Mouse (Mus musculus) left cerebral cortex, adult 2 months (tissue): ENCODE data around the gene Lias. TPM values are rescaled to one million over a fixed set of nuclear protein-coding genes. Genes with fewer than 3 reads are reported as not detected.

ENCODE experiments used
- DNase-seq, 2 experiments: peaks; one replicate each; pipeline ENCODE4 v3.0.0; 2021 to 2022; ENCODE audit warnings: low spot score in 2 of 2, mixed read lengths in 1 of 2; ENCODE audit errors: extremely low spot score in 1 of 2
- H3K27ac ChIP-seq: fragments of 200-600 bp; 2 replicates; pipeline ENCODE4 v1.8.1; 2022
- H3K4me3 ChIP-seq: fragments of 200-600 bp; 2 replicates; pipeline ENCODE4 v1.8.1; 2022
- CTCF ChIP-seq: fragments of 200-600 bp; IDR thresholded peaks from 2 replicates; pipeline ENCODE4 v1.8.1; 2022; ENCODE audit warnings: antibody characterized with exemption, mild to moderate bottlenecking, moderate library complexity
- intact Hi-C: fragments of 180-260 bp; cut with DNase I; formaldehyde crosslinking; loops from one replicate; pipeline ENCODE4 v1.15.1; 2025
- total RNA-seq, 2 experiments: library from RNA; stranded (reverse); gene quantifications; 2 replicates each; pipeline ENCODE4 v1.2.3; 2021

Lias gene
- total RNA-seq, 2 experiments from 2014 or later: 29.0 to 36.9 TPM

GRCm38 (mm10) chr5:65429441-65429840 is 38.1 kb downstream of the Lias start:
- no peak for TF ChIP-seq CTCF

DNA sequence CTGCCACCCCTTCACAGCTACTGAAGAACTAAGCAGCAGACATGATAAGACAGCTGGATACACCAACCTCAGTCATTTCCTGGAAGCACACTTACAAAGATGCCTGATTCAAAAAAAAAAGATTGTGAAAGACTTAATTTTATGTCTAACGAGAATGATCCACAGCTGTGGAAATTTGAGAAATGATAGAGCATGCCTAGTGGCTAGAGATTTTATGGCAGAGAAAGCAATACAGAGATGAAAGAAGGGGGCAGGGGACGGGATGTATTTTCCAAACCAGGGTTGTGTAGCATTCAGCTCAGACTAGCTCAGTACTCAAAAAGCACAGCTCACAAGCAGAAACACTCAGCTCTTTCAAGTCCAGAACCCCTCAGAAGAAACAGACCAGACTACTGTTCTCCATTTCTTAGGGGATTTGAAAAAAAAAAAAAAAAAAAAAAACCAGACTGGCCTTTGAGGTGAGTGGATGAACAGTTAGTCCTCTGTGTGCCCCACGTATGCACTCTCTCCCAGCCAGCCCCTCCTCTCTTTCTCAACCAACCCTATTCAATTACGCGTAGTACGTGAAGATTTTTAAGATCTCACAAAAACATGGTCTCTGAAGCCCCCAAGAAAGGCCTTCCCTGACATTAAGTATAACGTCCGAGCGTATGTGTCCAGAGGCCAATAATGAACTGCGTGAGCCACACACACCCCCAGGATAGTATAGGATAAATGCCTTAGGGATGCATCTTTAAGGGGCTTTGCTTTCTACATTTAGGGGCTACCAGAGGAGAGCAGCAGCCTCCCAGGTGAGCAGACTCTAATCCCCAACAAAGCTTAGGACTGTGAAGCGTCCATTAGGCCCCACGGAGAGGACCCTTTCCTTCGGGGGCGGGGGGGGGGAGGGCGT is 43.4 kb downstream of the Lias start:
- intact Hi-C loops: loop anchor here (1.0 to 10.0 kb wide), 3 partner anchors 58 to 260 kb away; partner anchors contain the start of genes Gm43552, Pds5a, Smim14 and Ube2k
- Histone ChIP-seq H3K4me3 (peak overlapping the region; percentile 91), H3K27ac (peak overlapping the region; percentile 90)
- DNase-seq: no peak
- TF ChIP-seq CTCF: peak; percentile 9; the same call in 1 of the 2 replicates

More at GRCm38 (mm10) chr5:65429441-65429840, 38.1 kb downstream of the Lias start:
- H3K27ac ChIP-seq: no peak overlapping the region
- H3K4me3 ChIP-seq: no peak overlapping the region
- DNase-seq: no peak
- intact Hi-C loops: no loop called here

DNA sequence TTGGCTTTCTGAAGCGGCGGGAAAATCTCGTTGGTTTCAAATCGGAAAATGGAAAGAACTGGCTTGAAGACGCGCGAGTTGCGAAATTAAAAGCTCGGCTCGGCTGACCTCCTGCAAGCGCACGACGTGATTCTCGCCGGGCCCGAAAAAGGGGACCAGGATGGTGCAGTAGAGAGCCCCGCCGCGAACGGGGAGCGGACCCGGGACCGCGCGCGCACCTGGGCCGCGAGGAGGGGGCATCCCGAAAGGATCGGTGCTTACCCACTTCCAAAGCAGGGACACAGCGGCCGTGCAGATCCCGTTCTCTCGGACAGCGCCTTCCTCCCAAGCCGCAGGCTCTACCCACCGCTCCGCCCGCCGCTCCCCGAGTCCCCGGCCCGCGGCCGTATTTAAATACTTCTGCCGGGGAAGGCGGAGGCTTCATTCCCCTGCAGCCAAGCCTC is 44.1 kb downstream of the Lias start:
- intact Hi-C loops: loop anchor here (1.0 to 10.0 kb wide), 3 partner anchors 57 to 259 kb away; partner anchors contain the start of genes Gm43552, Pds5a, Smim14 and Ube2k

DNA sequence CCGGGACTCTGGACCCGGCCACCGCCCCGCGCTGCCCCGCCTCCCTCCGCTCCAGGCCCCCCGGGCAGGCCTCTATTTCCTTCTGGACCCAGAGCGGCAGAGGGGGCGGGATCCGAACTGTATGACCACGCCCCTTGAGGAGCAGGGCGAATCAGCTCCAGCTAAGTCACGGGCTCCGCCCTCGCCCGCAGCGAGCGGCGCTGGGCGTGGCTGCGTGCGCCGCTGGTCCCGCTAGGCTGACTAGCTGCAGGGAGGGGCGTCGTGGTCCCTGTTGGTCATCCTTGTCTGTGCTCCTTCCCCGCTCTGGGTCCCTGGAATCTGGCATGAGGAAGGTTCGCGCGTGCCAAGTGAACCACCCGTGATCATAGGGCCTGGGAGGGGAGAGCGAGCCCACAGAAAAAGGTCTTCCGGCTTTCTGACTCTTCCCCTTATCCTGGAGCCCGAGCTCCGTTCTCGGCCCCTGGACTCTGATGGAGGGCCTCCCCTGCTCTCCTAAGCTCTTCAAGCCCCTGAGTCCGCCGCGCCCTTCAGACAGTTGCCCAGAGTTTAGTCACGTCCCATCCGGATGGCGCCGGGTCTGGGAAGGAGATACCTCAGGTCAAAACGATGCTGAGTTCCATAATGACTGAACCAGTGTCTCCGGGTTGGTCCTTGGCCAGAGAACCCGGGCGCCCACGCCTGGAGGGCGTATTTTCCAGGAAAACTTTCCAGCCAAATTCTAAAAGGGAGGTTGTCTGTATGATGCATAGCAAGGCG is 44.7 kb downstream of the Lias start, which contains the start of gene Ugdh:
Ugdh (minus strand) TSS at position 144 of the 756 bp plus-strand sequence.
- DNase-seq: peak; percentile 94 to 96
- intact Hi-C loops: loop anchor here (1.0 to 10.0 kb wide), 3 partner anchors 56 to 259 kb away; partner anchors contain the start of genes Gm43552, Pds5a, Smim14 and Ube2k

More for the DNA sequence above, 44.1 kb downstream of the Lias start:
- peak in 1 of 2 experiments; percentile 23 for DNase-seq
- no peak for TF ChIP-seq CTCF
- Histone ChIP-seq H3K4me3 (peak overlapping the region; percentile 91), H3K27ac (peak overlapping the region; percentile 90)

DNA sequence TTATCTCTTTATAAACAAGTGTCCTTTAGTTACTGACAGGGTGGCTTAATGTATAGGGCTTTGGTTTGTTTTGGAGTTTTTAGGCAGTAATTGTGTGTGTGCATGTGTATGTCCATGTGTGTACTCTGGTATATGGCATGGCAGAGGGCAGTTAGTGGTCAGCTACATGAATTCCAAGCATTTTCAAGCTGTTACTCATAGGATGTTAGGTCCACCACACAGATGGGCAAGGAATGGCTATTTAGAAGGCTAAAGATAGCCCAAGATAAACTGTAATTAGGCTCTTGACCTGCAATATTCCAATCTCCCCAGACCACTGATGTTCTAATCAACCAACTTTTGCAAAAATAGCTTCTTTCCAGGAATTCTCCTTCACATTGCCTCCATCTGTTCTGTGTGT is 46.7 kb downstream of the Lias start:
- intact Hi-C loops: loop anchor here (5.0 to 10.0 kb wide), 2 partner anchors 99 to 257 kb away; partner anchors contain the start of genes Pds5a, Smim14 and Ube2k
- DNase-seq: no peak
- TF ChIP-seq CTCF: no peak

More for the DNA sequence above, 44.7 kb downstream of the Lias start, which contains the start of gene Ugdh:
- peak within 1 kb of the TSS; percentile 90 for H3K27ac ChIP-seq
- peak within 1 kb of the TSS; percentile 91 for H3K4me3 ChIP-seq
- no peak for TF ChIP-seq CTCF

DNA sequence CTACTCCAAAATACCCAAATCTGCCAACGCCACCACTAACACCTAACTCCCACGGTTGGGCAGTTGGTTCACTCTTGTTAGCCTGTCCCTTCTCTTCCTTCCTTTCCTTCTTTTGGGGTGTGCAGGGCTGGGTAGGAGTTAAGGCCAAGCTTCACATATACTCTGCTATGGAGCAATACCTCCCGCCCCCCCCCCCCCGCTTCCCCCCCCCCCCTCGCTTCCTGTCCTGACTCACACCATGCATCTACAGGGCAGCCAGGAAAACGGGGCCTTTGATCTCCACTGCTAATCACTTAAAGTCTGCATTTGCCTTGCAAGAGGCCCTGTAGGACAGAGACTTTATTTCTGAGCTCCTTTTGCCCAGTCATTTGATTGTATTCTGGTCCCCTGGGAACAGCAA is 53.7 kb downstream of the Lias start:
- DNase-seq: no peak
- no peak for TF ChIP-seq CTCF
- intact Hi-C loops: no loop called here
- Histone ChIP-seq H3K27ac (no peak overlapping the region), H3K4me3 (no peak overlapping the region)

More for the DNA sequence above, 46.7 kb downstream of the Lias start:
- Histone ChIP-seq H3K4me3 (no peak overlapping the region), H3K27ac (no peak overlapping the region)

DNA sequence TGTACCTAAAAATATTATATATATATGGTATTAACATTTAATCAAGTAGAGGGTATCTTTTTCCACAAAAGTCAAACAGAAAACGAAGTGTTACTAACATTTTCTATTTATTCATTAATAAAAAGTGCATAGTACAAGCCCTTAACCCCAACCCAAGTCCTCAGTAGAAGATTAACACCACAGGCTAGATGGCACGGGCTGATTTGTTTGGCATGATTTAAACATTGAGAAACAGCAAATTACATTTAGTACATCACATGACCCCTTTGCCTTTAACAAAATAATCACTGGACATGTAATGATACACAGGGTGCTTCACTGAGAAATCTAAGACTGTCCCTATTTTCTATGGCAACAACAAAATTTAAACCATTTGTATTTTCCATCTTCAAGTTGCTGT is 55.5 kb downstream of the Lias start:
- DNase-seq: no peak
- intact Hi-C loops: no loop called here
- TF ChIP-seq CTCF: no peak
- H3K4me3 ChIP-seq: no peak overlapping the region
- H3K27ac ChIP-seq: no peak overlapping the region

- H3K4me3 ChIP-seq: no peak overlapping the region
- no peak for DNase-seq
- intact Hi-C loops: no loop called here
- TF ChIP-seq CTCF: no peak
- no peak overlapping the region for H3K27ac ChIP-seq
Measured at GRCm38 (mm10) chr5:65447826-65448225, 56.5 kb downstream of the Lias start.

DNA sequence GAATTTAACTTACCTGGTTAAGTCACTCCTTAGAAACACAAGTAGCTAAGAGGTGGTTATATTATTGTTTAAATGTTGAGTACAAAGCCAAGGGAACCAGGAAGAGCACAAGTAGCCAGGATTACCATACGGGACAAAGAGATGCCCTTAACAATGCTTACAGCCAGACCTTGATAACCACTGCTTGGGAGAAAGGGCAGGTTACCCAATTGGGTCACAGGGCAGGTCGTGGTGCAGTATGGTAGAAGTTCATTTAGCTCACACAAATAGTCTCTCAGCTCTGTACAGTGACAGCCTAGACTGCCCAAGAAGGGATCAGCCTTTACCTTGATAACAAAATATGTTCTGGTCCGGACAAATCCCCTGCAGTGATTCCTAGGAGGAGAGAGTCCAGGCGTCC is 57.6 kb downstream of the Lias start:
- intact Hi-C loops: no loop called here
- TF ChIP-seq CTCF: no peak
- no peak overlapping the region for H3K27ac ChIP-seq
- no peak for DNase-seq
- H3K4me3 ChIP-seq: no peak overlapping the region

DNA sequence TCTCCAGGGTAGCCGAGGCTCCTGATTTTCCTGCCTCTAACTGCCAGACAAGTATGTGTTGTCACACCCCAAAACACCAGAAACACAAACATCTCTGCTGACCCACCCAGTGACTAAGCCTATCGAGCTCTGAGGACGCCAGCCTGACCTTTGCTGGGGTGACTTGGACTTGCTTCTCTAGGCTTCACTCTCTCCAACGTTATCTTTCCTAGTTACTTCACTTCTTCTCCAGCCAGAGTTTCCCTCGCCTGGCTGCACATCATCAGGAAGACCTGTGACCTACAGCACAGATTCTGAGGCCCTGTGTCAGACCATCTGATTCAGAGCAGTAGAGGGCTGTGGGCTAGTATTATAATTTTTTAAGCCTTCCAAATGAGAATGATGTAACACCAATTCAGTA is 63.5 kb downstream of the Lias start:
- no peak overlapping the region for H3K27ac ChIP-seq
- intact Hi-C loops: no loop called here
- no peak for DNase-seq
- H3K4me3 ChIP-seq: no peak overlapping the region
- no peak for TF ChIP-seq CTCF

- no peak for TF ChIP-seq CTCF
- intact Hi-C loops: no loop called here
- no peak overlapping the region for H3K4me3 ChIP-seq
- H3K27ac ChIP-seq: no peak overlapping the region
- DNase-seq: no peak
Measured at GRCm38 (mm10) chr5:65457086-65457827, 66.0 kb downstream of the Lias start.
